8 mouse cellular contexts compared by ENCODE assay signal in genomic region chr11:75550200-75550946, GRCm38 (mm10). TPM values are rescaled to one million over a fixed set of nuclear protein-coding genes. Genes with fewer than 3 reads are reported as not detected.
DNase-seq lines count a peak whose midpoint lies in the region; ATAC-seq and TF ChIP-seq lines count a peak whose summit lies in the region.

No protein-coding gene starts in this region.

- H3K9me3 ChIP-seq in heart, embryonic 11.5 days (replicated peaks; ENCODE audit: control insufficient read depth, low read length) = no peaks in the 10 kb centered on the region
- H3K9me3 ChIP-seq in embryonic facial prominence, embryonic 14.5 days (ENCODE audit: control insufficient read depth, low read length) = no peaks in the 10 kb centered on the region
- H3K9me3 ChIP-seq in hindbrain, postnatal 0 days (ENCODE audit: low read length) = no peaks in the 10 kb centered on the region

- H3K4me3 ChIP-seq in heart, embryonic 11.5 days (ENCODE audit: low read depth, low read length) = no peak overlapping the region
- H3K4me3 ChIP-seq in embryonic facial prominence, embryonic 14.5 days (ENCODE audit: low read depth, low read length) = no peak overlapping the region
- no peak overlapping the region for H3K4me3 ChIP-seq in hindbrain, postnatal 0 days (ENCODE audit: low read length)
- no peak overlapping the region for H3K4me3 ChIP-seq in myocyte

- H3K36me3 ChIP-seq in heart, embryonic 11.5 days (ENCODE audit: control insufficient read depth, insufficient read depth, low read length) = no peaks in the 10 kb centered on the region
- H3K36me3 ChIP-seq in embryonic facial prominence, embryonic 14.5 days (ENCODE audit: control insufficient read depth, insufficient read depth, low read length) = no peaks in the 10 kb centered on the region
- H3K36me3 ChIP-seq in hindbrain, postnatal 0 days (ENCODE audit: insufficient read depth, low read length) = peaks cover 8% of the 10 kb centered on the region; the same call in 1 of the 2 replicates
- H3K36me3 ChIP-seq in myocyte (ENCODE audit: control insufficient read depth, insufficient read depth) = no peaks in the 10 kb centered on the region

- no peak for TF ChIP-seq CTCF in hindbrain, postnatal 0 days (IDR thresholded peaks at IDR 0.05; ENCODE audit: low read depth)

- no peaks in the 10 kb centered on the region for H3K79me2 ChIP-seq in myocyte (ENCODE audit: control insufficient read depth, insufficient read depth)

- no peak overlapping the region for H3ac ChIP-seq in myocyte (ENCODE audit: control insufficient read depth, insufficient read length)

- DNase-seq in heart, adult 11 months = peak; percentile 99
- DNase-seq in embryonic facial prominence, embryonic 14.5 days (ENCODE audit: low spot score) = no peak
- peak; percentile 36 for DNase-seq in hindbrain, postnatal 0 days (ENCODE audit: low spot score)
- DNase-seq in frontal cortex, postnatal 25 days (ENCODE audit: low spot score in 2 of 2) = no peak
- DNase-seq in thymus, postnatal 4 days = no peak
- DNase-seq in thymus, postnatal 0 days (ENCODE audit: low spot score) = no peak

- H3K27ac ChIP-seq in heart, embryonic 11.5 days (ENCODE audit: low read depth, low read length) = no peak overlapping the region
- H3K27ac ChIP-seq in embryonic facial prominence, embryonic 14.5 days (replicated peaks; ENCODE audit: low read depth, low read length) = peak overlapping the region; percentile 58; the same call in 1 of the 2 replicates
- H3K27ac ChIP-seq in hindbrain, postnatal 0 days = peak overlapping the region; percentile 41; the same call in 1 of the 2 replicates

- no peaks in the 10 kb centered on the region for H3K27me3 ChIP-seq in heart, embryonic 11.5 days (ENCODE audit: control insufficient read depth, insufficient read depth, low read length)
- H3K27me3 ChIP-seq in embryonic facial prominence, embryonic 14.5 days (replicated peaks; ENCODE audit: control insufficient read depth, insufficient read depth, low read length) = no peaks in the 10 kb centered on the region
- no peaks in the 10 kb centered on the region for H3K27me3 ChIP-seq in hindbrain, postnatal 0 days (ENCODE audit: insufficient read depth, low read length)
- no peaks in the 10 kb centered on the region for H3K27me3 ChIP-seq in myocyte (ENCODE audit: control insufficient read depth, insufficient read depth, insufficient read length)

- 78% methylated on average over 12 of the region's 12 CpGs for WGBS in heart, embryonic 11.5 days (ENCODE audit: insufficient replicate concordance)
- WGBS in embryonic facial prominence, embryonic 14.5 days = 53% methylated on average over 12 of the region's 12 CpGs
- 37% methylated on average over 12 of the region's 12 CpGs for WGBS in hindbrain, postnatal 0 days

- H3K9ac ChIP-seq in heart, embryonic 11.5 days (ENCODE audit: low read depth, low read length) = no peak overlapping the region
- no peak overlapping the region for H3K9ac ChIP-seq in embryonic facial prominence, embryonic 14.5 days (ENCODE audit: low read depth, low read length)
- H3K9ac ChIP-seq in hindbrain, postnatal 0 days (replicated peaks; ENCODE audit: low read length) = 0 out of 2 replicates have a peak overlapping the region, but pooled peaks have one; percentile 9

- no peak for ATAC-seq in heart, embryonic 11.5 days (replicated peaks; ENCODE audit: insufficient number of reproducible peaks, low FRiP score, low TSS enrichment)
- ATAC-seq in embryonic facial prominence, embryonic 14.5 days (ENCODE audit: low read depth) = peak; percentile 5; the same call in 1 of the 2 replicates
- ATAC-seq in hindbrain, postnatal 0 days = peak; percentile 69

- no peak overlapping the region for H3K4me2 ChIP-seq in heart, embryonic 11.5 days
- no peak overlapping the region for H3K4me2 ChIP-seq in embryonic facial prominence, embryonic 14.5 days (ENCODE audit: low read depth, low read length)
- H3K4me2 ChIP-seq in hindbrain, postnatal 0 days (ENCODE audit: low read depth, low read length) = no peak overlapping the region
- H3K4me2 ChIP-seq in myocyte (ENCODE audit: low read depth) = peak overlapping the region; percentile 55

- H3K4me1 ChIP-seq in heart, embryonic 11.5 days (ENCODE audit: control insufficient read depth, insufficient read depth, low read length) = peaks cover 23% of the 10 kb centered on the region
- peaks cover 20% of the 10 kb centered on the region for H3K4me1 ChIP-seq in embryonic facial prominence, embryonic 14.5 days (ENCODE audit: control insufficient read depth, insufficient read depth, low read length)
- no peaks in the 10 kb centered on the region; the same call in none of the 2 replicates for H3K4me1 ChIP-seq in hindbrain, postnatal 0 days (ENCODE audit: insufficient read depth, low read length)

- no peak for TF ChIP-seq POLR2A in myocyte (IDR thresholded peaks at IDR 0.05; ENCODE audit: insufficient read length, low read depth)

TF ChIP-seq in myocyte, 11 proteins besides CTCF, POLR2A, EP300 and RAD21:
- TF ChIP-seq MAX (IDR thresholded peaks at IDR 0.05; ENCODE audit: low read depth) (no peak), MYOD1 (IDR thresholded peaks at IDR 0.05; ENCODE audit: control insufficient read depth in 1 of 3, insufficient read length in 2 of 3, low read depth in 2 of 3) (no peak), E2F4 (IDR thresholded peaks at IDR 0.05; ENCODE audit: insufficient read depth) (no peak), CEBPB (IDR thresholded peaks at IDR 0.05; ENCODE audit: insufficient read depth, poor library complexity, severe bottlenecking) (no peak), SRF (IDR thresholded peaks at IDR 0.05; ENCODE audit: control insufficient read depth, insufficient read length, low read depth) (no peak), MYOG (IDR thresholded peaks at IDR 0.05; ENCODE audit: control insufficient read depth in 1 of 3, insufficient read depth in 1 of 3, insufficient read length in 2 of 3, low read depth in 2 of 3) (no peak), REST (IDR thresholded peaks at IDR 0.05; ENCODE audit: insufficient read depth, insufficient read length) (no peak), TCF3 (IDR thresholded peaks at IDR 0.05; ENCODE audit: insufficient read length, low read depth) (no peak), USF1 (IDR thresholded peaks at IDR 0.05; ENCODE audit: low read depth) (no peak), POLR2AphosphoS2 (IDR thresholded peaks at IDR 0.05; ENCODE audit: insufficient read length, low read depth) (no peak), TCF12 (IDR thresholded peaks at IDR 0.05; ENCODE audit: insufficient read depth, poor library complexity, severe bottlenecking) (no peak)

RNA-seq across cellular contexts. Expression of gene Slc43a2, which starts 18.9 kb away (rescaled TPM):
- polyA plus RNA-seq in heart, embryonic 11.5 days (2014; fragmentation: Nextera tagmentation; extraction: Ambion mirVana) = 2.7 and 4.2 TPM in 2 replicates
- polyA plus RNA-seq in embryonic facial prominence, embryonic 14.5 days (2014; fragmentation: Nextera tagmentation; extraction: Ambion mirVana) = 4.3 and 5.3 TPM in 2 replicates
- total RNA-seq in hindbrain, postnatal 0 days (2014; rRNA removed) = 31.3 and 36.2 TPM in 2 replicates
- polyA plus RNA-seq in hindbrain, postnatal 0 days (2015; fragmentation: Nextera tagmentation; extraction: Ambion mirVana) = 17.2 and 17.8 TPM in 2 replicates
- polyA plus RNA-seq in myocyte (2012; fragmentation: generic; extraction: Trizol) = 15.9 TPM
- polyA plus RNA-seq in thymus, postnatal 0 days (2015; fragmentation: Nextera tagmentation; extraction: Ambion mirVana) = 33.2 and 33.6 TPM in 2 replicates

RNA-seq across cellular contexts. Expression of gene Scarf1, which starts 37.0 kb away (rescaled TPM):
- polyA plus RNA-seq in heart, embryonic 11.5 days (2014; fragmentation: Nextera tagmentation; extraction: Ambion mirVana) = 7.6 and 8.7 TPM in 2 replicates
- 6.9 and 7.2 TPM in 2 replicates for polyA plus RNA-seq in embryonic facial prominence, embryonic 14.5 days (2014; fragmentation: Nextera tagmentation; extraction: Ambion mirVana)
- total RNA-seq in hindbrain, postnatal 0 days (2014; rRNA removed) = 3.3 and 3.7 TPM in 2 replicates
- polyA plus RNA-seq in hindbrain, postnatal 0 days (2015; fragmentation: Nextera tagmentation; extraction: Ambion mirVana) = 3.5 and 3.6 TPM in 2 replicates
- polyA plus RNA-seq in myocyte (2012; fragmentation: generic; extraction: Trizol) = 0.06 TPM
- polyA plus RNA-seq in thymus, postnatal 0 days (2015; fragmentation: Nextera tagmentation; extraction: Ambion mirVana) = 2.4 and 2.7 TPM in 2 replicates

RNA-seq across cellular contexts. Expression of gene Pitpna, which starts 37.5 kb away (rescaled TPM):
- polyA plus RNA-seq in heart, embryonic 11.5 days (2014; fragmentation: Nextera tagmentation; extraction: Ambion mirVana) = 57.1 and 59.7 TPM in 2 replicates
- polyA plus RNA-seq in embryonic facial prominence, embryonic 14.5 days (2014; fragmentation: Nextera tagmentation; extraction: Ambion mirVana) = 81.7 and 86.3 TPM in 2 replicates
- 90.7 and 91.4 TPM in 2 replicates for total RNA-seq in hindbrain, postnatal 0 days (2014; rRNA removed)
- polyA plus RNA-seq in hindbrain, postnatal 0 days (2015; fragmentation: Nextera tagmentation; extraction: Ambion mirVana) = 95.9 and 109 TPM in 2 replicates
- polyA plus RNA-seq in myocyte (2012; fragmentation: generic; extraction: Trizol) = 125 TPM
- polyA plus RNA-seq in thymus, postnatal 0 days (2015; fragmentation: Nextera tagmentation; extraction: Ambion mirVana) = 103 and 112 TPM in 2 replicates

RNA-seq across cellular contexts. Expression of gene Rilp, which starts 40.5 kb away (rescaled TPM):
- polyA plus RNA-seq in heart, embryonic 11.5 days (2014; fragmentation: Nextera tagmentation; extraction: Ambion mirVana) = 0.94 and 2.0 TPM in 2 replicates
- polyA plus RNA-seq in embryonic facial prominence, embryonic 14.5 days (2014; fragmentation: Nextera tagmentation; extraction: Ambion mirVana) = 0.59 and 0.70 TPM in 2 replicates
- 3.9 and 6.6 TPM in 2 replicates for total RNA-seq in hindbrain, postnatal 0 days (2014; rRNA removed)
- polyA plus RNA-seq in hindbrain, postnatal 0 days (2015; fragmentation: Nextera tagmentation; extraction: Ambion mirVana) = 7.3 and 7.6 TPM in 2 replicates
- 4.6 TPM for polyA plus RNA-seq in myocyte (2012; fragmentation: generic; extraction: Trizol)
- polyA plus RNA-seq in thymus, postnatal 0 days (2015; fragmentation: Nextera tagmentation; extraction: Ambion mirVana) = 0.90 and 1.1 TPM in 2 replicates

Comparison
In these comparisons a context has a peak if more than half of its experiments do, and no peak if none do; other contexts are left out.
1. DNase-seq: peak in heart, adult 11 months (single experiment) and hindbrain, postnatal 0 days (single experiment); none in embryonic facial prominence, embryonic 14.5 days (single experiment), frontal cortex, postnatal 25 days (0 of 2), thymus, postnatal 4 days (single experiment) and thymus, postnatal 0 days (single experiment).